Mouse (Mus musculus): Measurements from ENCODE around the gene Gpc1. TPM values are rescaled to one million over a fixed set of nuclear protein-coding genes. Genes with fewer than 3 reads are reported as not detected.

Gene Gpc1
- polyA plus RNA-seq (2014; fragmentation: Nextera tagmentation; extraction: Ambion mirVana): 51.7 and 56.6 TPM in 2 replicates

DNA sequence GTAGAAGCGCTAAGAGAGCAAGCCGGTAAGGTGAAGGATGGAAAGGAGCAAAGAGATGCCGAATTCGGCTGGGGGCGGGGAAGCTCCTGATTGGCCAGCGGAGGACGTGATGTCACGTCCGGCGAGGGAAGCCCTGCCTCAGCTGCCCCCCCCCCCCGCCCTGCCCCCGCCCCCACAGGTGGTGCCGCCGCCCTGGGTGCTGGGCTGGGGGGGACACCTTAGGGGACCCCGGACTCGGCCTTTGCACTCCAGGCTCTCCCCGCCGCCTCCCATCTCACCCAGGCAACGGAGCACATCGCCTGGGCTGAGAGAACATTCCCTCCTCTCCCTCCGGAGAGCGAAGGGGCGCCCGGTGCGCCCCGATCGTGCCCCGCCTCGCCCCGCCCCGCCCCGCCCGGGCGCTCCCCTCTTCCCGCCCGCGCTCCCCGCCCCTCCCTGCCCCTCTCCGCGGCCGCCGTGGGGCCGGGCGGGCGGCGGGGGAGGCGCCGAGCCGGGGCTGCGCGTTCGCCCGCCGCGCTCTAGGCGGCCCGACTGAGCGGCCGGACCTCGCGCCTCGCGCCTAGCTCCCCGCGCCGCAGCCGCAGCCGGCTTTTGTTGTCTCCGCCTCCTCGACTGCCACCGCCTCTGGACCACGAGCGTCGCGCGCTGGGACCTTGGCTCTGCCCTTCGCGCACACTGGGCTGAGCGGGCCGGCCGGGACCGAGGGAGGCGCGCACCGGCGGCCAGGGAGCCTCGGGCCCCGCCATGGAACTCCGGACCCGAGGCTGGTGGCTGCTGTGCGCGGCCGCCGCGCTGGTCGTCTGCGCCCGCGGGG is at the start of gene Gpc1:
Gene Gpc1, plus strand, starts transcription at position 458 of the 814 bp plus-strand sequence.
- DNase-seq (ENCODE audit: low spot score) (peak; percentile 91), ATAC-seq (ENCODE audit: insufficient number of reproducible peaks, low FRiP score, low TSS enrichment, low read depth) (peak; percentile 79)
- Histone ChIP-seq H3K27ac (replicated peaks; ENCODE audit: low read depth, low read length) (peak within 1 kb of the TSS; percentile 93), H3K9ac (ENCODE audit: low read length) (peak within 1 kb of the TSS; percentile 97), H3K27me3 (ENCODE audit: control insufficient read depth, insufficient read depth, low read length) (no peaks in the 10 kb centered on the region), H3K9me3 (ENCODE audit: control insufficient read depth, low read length) (no peaks in the 10 kb centered on the region), H3K4me2 (ENCODE audit: low read depth, severe bottlenecking) (peak within 1 kb of the TSS; percentile 63), H3K4me3 (ENCODE audit: low read depth, low read length) (peak within 1 kb of the TSS; percentile 93), H3K4me1 (ENCODE audit: control insufficient read depth, insufficient read depth, low read length) (peaks cover 22% of the 10 kb centered on the region), H3K36me3 (ENCODE audit: control insufficient read depth, insufficient read depth, low read length) (no peaks in the 10 kb centered on the region)
- 1% methylated on average over 55 of the region's 99 CpGs for WGBS

DNA sequence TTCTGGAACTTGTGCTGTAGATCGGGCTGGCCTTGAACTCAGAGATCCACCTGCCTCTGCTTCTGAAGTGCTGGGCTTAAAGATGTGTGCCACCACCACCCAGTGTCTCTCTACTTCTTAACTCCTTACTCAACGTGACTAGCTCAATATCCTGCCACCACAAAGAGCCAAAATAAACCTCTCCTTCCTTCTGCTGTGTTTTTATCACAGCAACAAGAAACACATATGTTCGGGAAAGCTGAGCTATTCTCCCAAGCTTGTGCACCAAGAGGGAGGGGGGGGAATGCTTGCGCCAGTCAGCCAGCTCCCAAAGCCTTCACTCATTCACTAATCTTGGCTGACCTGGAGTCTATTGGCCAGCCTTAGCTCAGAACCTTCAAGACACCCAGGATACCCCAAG is 49.6 kb upstream of the Gpc1 start:
- no peaks in the 10 kb centered on the region for H3K36me3 ChIP-seq (ENCODE audit: control insufficient read depth, insufficient read depth, low read length)
- H3K4me2 ChIP-seq (ENCODE audit: low read depth, severe bottlenecking): no peak overlapping the region
- no peaks in the 10 kb centered on the region for H3K27me3 ChIP-seq (ENCODE audit: control insufficient read depth, insufficient read depth, low read length)
- no peak overlapping the region for H3K4me3 ChIP-seq (ENCODE audit: low read depth, low read length)
- no peak for ATAC-seq (ENCODE audit: insufficient number of reproducible peaks, low FRiP score, low TSS enrichment, low read depth)
- H3K27ac ChIP-seq (replicated peaks; ENCODE audit: low read depth, low read length): no peak overlapping the region
- peaks cover 3% of the 10 kb centered on the region; the same call in 1 of the 2 replicates for H3K4me1 ChIP-seq (ENCODE audit: control insufficient read depth, insufficient read depth, low read length)
- H3K9me3 ChIP-seq (ENCODE audit: control insufficient read depth, low read length): no peaks in the 10 kb centered on the region
- 90% methylated on average over 4 of the region's 4 CpGs for WGBS
- no peak for DNase-seq (ENCODE audit: low spot score)
- H3K9ac ChIP-seq (ENCODE audit: low read length): no peak overlapping the region

DNA sequence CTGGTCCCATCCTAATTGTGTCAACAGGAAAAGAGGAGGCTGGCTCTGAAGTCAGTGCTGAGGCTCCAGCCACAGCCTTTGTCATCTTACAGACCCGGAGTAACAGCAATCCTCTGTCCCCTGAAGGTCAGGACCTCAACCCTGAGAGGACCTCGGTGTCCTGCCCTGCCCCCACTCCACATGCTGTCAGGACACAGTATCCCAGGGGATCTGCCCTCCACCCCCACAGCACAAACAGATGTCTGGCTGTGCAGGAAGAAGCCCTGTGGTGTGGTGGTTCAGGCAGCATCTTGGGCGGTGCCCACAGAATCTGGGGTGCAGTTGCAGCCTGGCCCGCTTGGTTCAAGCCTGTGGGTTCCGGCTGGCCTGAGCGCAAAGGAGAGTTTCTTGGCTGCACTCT is 48.9 kb upstream of the Gpc1 start:
- Histone ChIP-seq H3K9ac (ENCODE audit: low read length) (no peak overlapping the region), H3K4me2 (ENCODE audit: low read depth, severe bottlenecking) (no peak overlapping the region), H3K36me3 (ENCODE audit: control insufficient read depth, insufficient read depth, low read length) (no peaks in the 10 kb centered on the region), H3K9me3 (ENCODE audit: control insufficient read depth, low read length) (no peaks in the 10 kb centered on the region), H3K27me3 (ENCODE audit: control insufficient read depth, insufficient read depth, low read length) (no peaks in the 10 kb centered on the region), H3K4me3 (ENCODE audit: low read depth, low read length) (no peak overlapping the region), H3K4me1 (ENCODE audit: control insufficient read depth, insufficient read depth, low read length) (peaks cover 10% of the 10 kb centered on the region), H3K27ac (replicated peaks; ENCODE audit: low read depth, low read length) (no peak overlapping the region)
- DNase-seq (ENCODE audit: low spot score) (peak; percentile 26), ATAC-seq (ENCODE audit: insufficient number of reproducible peaks, low FRiP score, low TSS enrichment, low read depth) (no peak)
- 47% methylated on average over 6 of the region's 6 CpGs for WGBS

DNA sequence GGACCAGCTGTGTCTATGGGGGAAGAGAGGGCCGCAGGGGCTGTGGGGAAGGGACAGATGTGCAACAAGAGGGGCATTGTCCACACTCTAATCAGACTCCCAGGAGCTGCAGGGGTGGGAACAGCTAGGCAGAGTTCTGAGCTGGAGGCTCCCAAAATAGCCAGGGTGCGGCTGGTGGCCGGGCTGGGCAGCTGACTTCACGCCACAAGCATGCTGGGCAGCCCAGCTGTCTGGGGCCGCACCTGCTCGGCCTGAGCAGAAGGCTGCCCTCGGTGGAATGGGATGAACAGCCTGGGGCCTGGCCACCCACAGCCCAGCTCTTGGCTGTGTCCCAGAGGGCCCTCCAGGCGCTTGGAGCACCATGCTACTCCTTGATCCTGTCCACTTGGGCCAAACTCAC is 44.2 kb upstream of the Gpc1 start:
- peaks cover 38% of the 10 kb centered on the region for H3K4me1 ChIP-seq (ENCODE audit: control insufficient read depth, insufficient read depth, low read length)
- H3K27me3 ChIP-seq (ENCODE audit: control insufficient read depth, insufficient read depth, low read length): no peaks in the 10 kb centered on the region
- no peak overlapping the region for H3K9ac ChIP-seq (ENCODE audit: low read length)
- no peaks in the 10 kb centered on the region for H3K9me3 ChIP-seq (ENCODE audit: control insufficient read depth, low read length)
- H3K4me2 ChIP-seq (ENCODE audit: low read depth, severe bottlenecking): no peak overlapping the region
- no peaks in the 10 kb centered on the region for H3K36me3 ChIP-seq (ENCODE audit: control insufficient read depth, insufficient read depth, low read length)
- H3K4me3 ChIP-seq (ENCODE audit: low read depth, low read length): no peak overlapping the region
- 58% methylated on average over 8 of the region's 8 CpGs for WGBS
- DNase-seq (ENCODE audit: low spot score) (peak; percentile 36), ATAC-seq (ENCODE audit: insufficient number of reproducible peaks, low FRiP score, low TSS enrichment, low read depth) (no peak)
- H3K27ac ChIP-seq (replicated peaks; ENCODE audit: low read depth, low read length): no peak overlapping the region; the same call in 1 of the 2 replicates

DNA sequence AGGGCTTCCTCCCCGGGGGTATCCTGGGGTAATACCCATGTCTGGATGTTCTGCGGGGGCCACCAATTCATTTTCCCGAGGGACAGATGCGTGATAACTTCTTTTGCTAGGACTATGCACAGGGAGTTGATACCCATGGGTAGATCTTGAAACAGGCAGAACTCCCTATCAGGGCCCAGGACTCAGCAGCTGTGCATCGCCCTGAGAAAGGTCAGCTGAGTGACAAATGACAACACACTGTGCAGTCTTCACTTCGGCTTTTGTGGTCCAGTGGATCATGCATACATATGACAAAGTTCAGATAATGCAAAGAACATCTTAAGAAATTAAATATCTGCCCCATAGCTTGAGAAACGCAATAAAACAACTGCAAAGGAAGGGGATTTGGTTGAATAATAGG is 43.4 kb upstream of the Gpc1 start:
- Histone ChIP-seq H3K36me3 (ENCODE audit: control insufficient read depth, insufficient read depth, low read length) (no peaks in the 10 kb centered on the region), H3K4me3 (ENCODE audit: low read depth, low read length) (no peak overlapping the region), H3K4me2 (ENCODE audit: low read depth, severe bottlenecking) (no peak overlapping the region), H3K9me3 (ENCODE audit: control insufficient read depth, low read length) (no peaks in the 10 kb centered on the region), H3K27ac (replicated peaks; ENCODE audit: low read depth, low read length) (no peak overlapping the region), H3K27me3 (ENCODE audit: control insufficient read depth, insufficient read depth, low read length) (no peaks in the 10 kb centered on the region), H3K9ac (ENCODE audit: low read length) (no peak overlapping the region), H3K4me1 (ENCODE audit: control insufficient read depth, insufficient read depth, low read length) (peaks cover 38% of the 10 kb centered on the region)
- ATAC-seq (ENCODE audit: insufficient number of reproducible peaks, low FRiP score, low TSS enrichment, low read depth) (no peak), DNase-seq (ENCODE audit: low spot score) (no peak)
- WGBS: 85% methylated on average over 7 of the region's 7 CpGs

DNA sequence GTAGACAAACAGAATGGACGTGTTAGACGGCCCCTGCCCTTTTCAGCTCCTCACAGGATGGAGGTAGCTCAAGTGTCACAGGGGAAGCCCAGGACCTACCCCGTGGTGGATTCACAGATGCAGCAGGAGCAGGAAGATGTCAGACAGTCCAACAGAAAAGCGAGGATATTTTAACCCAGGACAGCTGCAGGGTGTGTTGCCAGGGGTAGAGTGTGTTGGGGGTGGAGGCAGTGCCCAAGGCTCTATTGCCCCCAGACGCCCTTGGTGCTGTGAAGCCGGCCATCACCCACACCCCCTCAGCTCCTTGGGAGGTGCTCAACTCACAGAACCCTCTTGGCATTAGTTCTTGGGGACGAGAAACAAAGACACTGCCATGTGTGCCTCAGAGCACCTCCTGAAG is 40.8 kb upstream of the Gpc1 start:
- whole genome bisulfite sequencing: 11% methylated on average over 7 of the region's 7 CpGs
- Histone ChIP-seq H3K4me2 (ENCODE audit: low read depth, severe bottlenecking) (peak overlapping the region; percentile 41), H3K9me3 (ENCODE audit: control insufficient read depth, low read length) (no peaks in the 10 kb centered on the region), H3K27ac (replicated peaks; ENCODE audit: low read depth, low read length) (peak overlapping the region; percentile 94), H3K4me1 (ENCODE audit: control insufficient read depth, insufficient read depth, low read length) (peaks cover 40% of the 10 kb centered on the region), H3K36me3 (ENCODE audit: control insufficient read depth, insufficient read depth, low read length) (no peaks in the 10 kb centered on the region), H3K27me3 (ENCODE audit: control insufficient read depth, insufficient read depth, low read length) (no peaks in the 10 kb centered on the region), H3K4me3 (ENCODE audit: low read depth, low read length) (0 out of 2 replicates have a peak overlapping the region, but pooled peaks have one; percentile 3), H3K9ac (ENCODE audit: low read length) (peak overlapping the region; percentile 55; the same call in 1 of the 2 replicates)
- DNase-seq (ENCODE audit: low spot score): no peak
- peak; percentile 5; the same call in 1 of the 2 replicates for ATAC-seq (ENCODE audit: insufficient number of reproducible peaks, low FRiP score, low TSS enrichment, low read depth)

DNA sequence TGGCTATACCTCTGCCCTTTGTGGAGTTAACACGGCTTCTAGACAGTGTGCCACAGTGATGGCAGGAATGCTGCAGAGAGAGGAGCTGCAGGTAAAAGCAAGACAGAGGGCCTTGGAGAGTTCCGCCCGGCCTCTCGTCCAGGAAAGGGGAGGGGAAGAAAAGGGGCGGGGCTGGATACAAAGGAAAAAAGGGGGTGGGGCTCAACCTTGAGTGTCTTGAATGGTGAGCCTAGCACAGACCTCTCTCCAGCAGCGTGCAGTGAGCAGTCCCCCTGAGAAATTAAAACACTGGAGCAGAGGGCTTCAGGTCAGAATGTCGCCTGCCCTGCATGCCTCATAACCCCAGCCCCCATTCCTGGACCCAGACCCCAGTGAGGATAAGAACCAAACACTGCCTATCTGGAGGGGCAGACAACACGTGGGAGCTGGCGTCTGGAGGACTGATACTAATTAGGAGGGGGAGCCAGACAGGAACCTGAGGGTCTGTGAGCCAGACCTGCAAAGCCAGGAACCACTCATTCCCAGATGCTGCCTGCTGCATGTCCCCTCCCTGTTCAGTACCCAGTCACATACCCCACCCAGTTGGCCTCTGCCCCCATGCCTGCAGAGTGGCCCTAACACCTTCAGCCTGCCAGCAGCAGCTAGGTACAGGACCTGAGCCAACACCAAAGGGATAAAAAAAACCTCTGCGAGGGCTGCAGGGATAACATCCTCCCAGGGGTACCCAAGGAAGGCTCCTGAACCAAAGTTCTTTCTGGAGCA is 40.2 kb upstream of the Gpc1 start:
- Histone ChIP-seq H3K27me3 (ENCODE audit: control insufficient read depth, insufficient read depth, low read length) (no peaks in the 10 kb centered on the region), H3K4me2 (ENCODE audit: low read depth, severe bottlenecking) (peak overlapping the region; percentile 41), H3K4me1 (ENCODE audit: control insufficient read depth, insufficient read depth, low read length) (peaks cover 40% of the 10 kb centered on the region), H3K4me3 (ENCODE audit: low read depth, low read length) (0 out of 2 replicates have a peak overlapping the region, but pooled peaks have one; percentile 3), H3K9me3 (ENCODE audit: control insufficient read depth, low read length) (no peaks in the 10 kb centered on the region), H3K9ac (ENCODE audit: low read length) (peak overlapping the region; percentile 55; the same call in 1 of the 2 replicates), H3K36me3 (ENCODE audit: control insufficient read depth, insufficient read depth, low read length) (no peaks in the 10 kb centered on the region), H3K27ac (replicated peaks; ENCODE audit: low read depth, low read length) (peak overlapping the region; percentile 94)
- 2% methylated on average over 10 of the region's 10 CpGs for WGBS
- ATAC-seq (ENCODE audit: insufficient number of reproducible peaks, low FRiP score, low TSS enrichment, low read depth) (peak; percentile 89), DNase-seq (ENCODE audit: low spot score) (peak; percentile 87)

DNA sequence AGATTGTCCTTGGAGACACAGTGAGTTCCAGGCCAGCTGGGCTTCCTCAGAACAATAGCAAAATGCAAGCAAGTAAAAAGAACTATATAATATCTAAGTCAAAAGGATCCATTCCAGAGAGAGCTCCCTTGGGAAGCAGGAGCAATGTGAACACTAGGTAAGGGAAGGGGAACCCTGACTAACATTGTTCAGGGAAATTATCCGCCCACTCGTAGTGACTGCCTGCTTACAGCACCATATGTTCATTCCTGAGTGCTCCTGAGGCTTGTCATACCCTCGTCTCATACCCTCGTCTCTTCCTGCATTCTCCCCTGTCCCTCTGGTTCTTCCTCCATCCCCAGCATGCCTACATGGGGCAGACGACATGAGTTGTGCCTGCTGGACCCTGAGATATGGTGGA is 37.7 kb upstream of the Gpc1 start:
- DNase-seq (ENCODE audit: low spot score): no peak
- Histone ChIP-seq H3K27ac (replicated peaks; ENCODE audit: low read depth, low read length) (no peak overlapping the region), H3K4me3 (ENCODE audit: low read depth, low read length) (no peak overlapping the region), H3K9ac (ENCODE audit: low read length) (no peak overlapping the region), H3K27me3 (ENCODE audit: control insufficient read depth, insufficient read depth, low read length) (no peaks in the 10 kb centered on the region), H3K36me3 (ENCODE audit: control insufficient read depth, insufficient read depth, low read length) (no peaks in the 10 kb centered on the region), H3K9me3 (ENCODE audit: control insufficient read depth, low read length) (no peaks in the 10 kb centered on the region), H3K4me1 (ENCODE audit: control insufficient read depth, insufficient read depth, low read length) (peaks cover 30% of the 10 kb centered on the region), H3K4me2 (ENCODE audit: low read depth, severe bottlenecking) (no peak overlapping the region)
- WGBS: 70% methylated on average over 5 of the region's 5 CpGs
- ATAC-seq (ENCODE audit: insufficient number of reproducible peaks, low FRiP score, low TSS enrichment, low read depth): no peak
